Mouse (Mus musculus) ES-Bruce4 (cell line): ENCODE measurements at regions not wholly inside any gene's neighbourhood (a gene's known extent, or its start where the extent isn't known, plus 50 kb on each side); places are given as distances from the start of the nearest gene placed in this dataset.

ENCODE experiments used
- H3K27ac ChIP-seq: 2 replicates; pipeline ENCODE4 v1.5.1; 2012; ENCODE audit warnings: low read length, inconsistent platforms; ENCODE audit not compliant: insufficient read depth
- H3K27me3 ChIP-seq: 2 replicates; pipeline ENCODE4 v1.6.1; 2012; ENCODE audit warnings: mild to moderate bottlenecking, low read length, inconsistent platforms; ENCODE audit not compliant: control insufficient read depth, poor library complexity, insufficient read depth, severe bottlenecking
- H3K36me3 ChIP-seq: 2 replicates; pipeline ENCODE4 v1.6.1; 2012; ENCODE audit warnings: inconsistent platforms, mild to moderate bottlenecking, low read length, moderate library complexity; ENCODE audit not compliant: control insufficient read depth, poor library complexity, insufficient read depth, severe bottlenecking
- H3K4me1 ChIP-seq: one replicate; pipeline ENCODE4 v1.8.1; 2011; ENCODE audit warnings: low read length; ENCODE audit not compliant: control insufficient read depth, insufficient read depth
- H3K4me3 ChIP-seq: 2 replicates; pipeline ENCODE4 v1.5.1; 2011; ENCODE audit warnings: low read depth, mild to moderate bottlenecking, low read length
- H3K9ac ChIP-seq: 2 replicates; pipeline ENCODE4 v1.6.1; 2012; ENCODE audit warnings: low read depth, mild to moderate bottlenecking, inconsistent platforms; ENCODE audit not compliant: poor library complexity, severe bottlenecking
- H3K9me3 ChIP-seq: replicated peaks from 2 replicates; pipeline ENCODE4 v1.6.1; 2012; ENCODE audit warnings: mild to moderate bottlenecking, low read length, inconsistent platforms; ENCODE audit not compliant: control insufficient read depth, poor library complexity, insufficient read depth, severe bottlenecking
- CTCF ChIP-seq: IDR thresholded peaks from one replicate; pipeline ENCODE4 v1.8.1; 2011; ENCODE audit warnings: low read depth, low read length
- EP300 ChIP-seq: IDR thresholded peaks from 2 replicates; pipeline ENCODE4 v1.6.1; 2011; ENCODE audit warnings: low read depth, low read length; ENCODE audit not compliant: insufficient read depth
- POLR2A ChIP-seq: IDR thresholded peaks from one replicate; pipeline ENCODE4 v1.8.1; 2011; ENCODE audit warnings: low read length; ENCODE audit not compliant: insufficient read depth

GRCm38 (mm10) chr5:9954652-9955051 is 229.7 kb upstream of the Grm3 start:
- H3K9me3 ChIP-seq: no peaks in the 10 kb centered on the region
- no peak overlapping the region for H3K4me3 ChIP-seq
- H3K4me1 ChIP-seq: no peaks in the 10 kb centered on the region
- TF ChIP-seq CTCF (peak; percentile 13), EP300 (no peak)
- no peaks in the 10 kb centered on the region for H3K27me3 ChIP-seq
- no peak overlapping the region for H3K9ac ChIP-seq
- H3K36me3 ChIP-seq: no peaks in the 10 kb centered on the region
- H3K27ac ChIP-seq: no peak overlapping the region

- Histone ChIP-seq H3K9me3 (no peaks in the 10 kb centered on the region; the same call in 1 of the 2 replicates), H3K36me3 (no peaks in the 10 kb centered on the region), H3K4me1 (no peaks in the 10 kb centered on the region), H3K27me3 (no peaks in the 10 kb centered on the region), H3K27ac (no peak overlapping the region), H3K9ac (no peak overlapping the region), H3K4me3 (no peak overlapping the region)
- TF ChIP-seq EP300: no peak
These were observed 213.8 kb upstream of the Grm3 start for GRCm38 (mm10) chr5:9938746-9939145.

GRCm38 (mm10) chr5:9912936-9913335 is 188.0 kb upstream of the Grm3 start:
- Histone ChIP-seq H3K27me3 (no peaks in the 10 kb centered on the region), H3K36me3 (no peaks in the 10 kb centered on the region), H3K9me3 (no peaks in the 10 kb centered on the region), H3K9ac (no peak overlapping the region), H3K4me3 (no peak overlapping the region), H3K4me1 (no peaks in the 10 kb centered on the region), H3K27ac (no peak overlapping the region)
- TF ChIP-seq POLR2A: no peak
- TF ChIP-seq EP300: no peak
- TF ChIP-seq CTCF: no peak

- H3K27me3 ChIP-seq: no peaks in the 10 kb centered on the region
- no peak overlapping the region for H3K4me3 ChIP-seq
- no peak overlapping the region for H3K9ac ChIP-seq
- no peak for TF ChIP-seq EP300
- no peaks in the 10 kb centered on the region for H3K36me3 ChIP-seq
- no peak overlapping the region for H3K27ac ChIP-seq
- no peaks in the 10 kb centered on the region for H3K9me3 ChIP-seq
- no peaks in the 10 kb centered on the region for H3K4me1 ChIP-seq
These were observed 186.8 kb upstream of the Grm3 start for GRCm38 (mm10) chr5:9911783-9912182.

GRCm38 (mm10) chr5:9911089-9911473 is 186.1 kb upstream of the Grm3 start:
- Histone ChIP-seq H3K4me3 (no peak overlapping the region), H3K27ac (no peak overlapping the region), H3K9ac (no peak overlapping the region), H3K36me3 (no peaks in the 10 kb centered on the region), H3K4me1 (no peaks in the 10 kb centered on the region), H3K27me3 (no peaks in the 10 kb centered on the region), H3K9me3 (no peaks in the 10 kb centered on the region)
- no peak for TF ChIP-seq POLR2A
- no peak for TF ChIP-seq CTCF
- TF ChIP-seq EP300: no peak

GRCm38 (mm10) chr5:9910452-9911088 is 185.6 kb upstream of the Grm3 start:
- Histone ChIP-seq H3K9me3 (no peaks in the 10 kb centered on the region), H3K4me3 (no peak overlapping the region), H3K9ac (no peak overlapping the region), H3K36me3 (no peaks in the 10 kb centered on the region), H3K27me3 (no peaks in the 10 kb centered on the region), H3K4me1 (no peaks in the 10 kb centered on the region), H3K27ac (no peak overlapping the region)
- no peak for TF ChIP-seq EP300
- TF ChIP-seq POLR2A: no peak
- no peak for TF ChIP-seq CTCF

- Histone ChIP-seq H3K9me3 (no peaks in the 10 kb centered on the region), H3K9ac (no peak overlapping the region), H3K4me1 (no peaks in the 10 kb centered on the region), H3K27ac (no peak overlapping the region), H3K36me3 (no peaks in the 10 kb centered on the region), H3K27me3 (no peaks in the 10 kb centered on the region), H3K4me3 (no peak overlapping the region)
- TF ChIP-seq CTCF: no peak
- TF ChIP-seq POLR2A: no peak
- no peak for TF ChIP-seq EP300
These were observed 170.3 kb upstream of the Grm3 start for GRCm38 (mm10) chr5:9895297-9895696.
